Mouse (Mus musculus) MEL (cell line): ENCODE measurements around the gene Tmed8. TPM values are rescaled to one million over a fixed set of nuclear protein-coding genes. Genes with fewer than 3 reads are reported as not detected.

ENCODE experiments used
- DNase-seq: peaks from one replicate; pipeline ENCODE4 v3.0.0; 2011; ENCODE audit warnings: low read depth, low spot score
- H3K27ac ChIP-seq: 2 replicates; pipeline ENCODE4 v1.5.1; 2012; ENCODE audit warnings: low read depth, mild to moderate bottlenecking, control low read depth, low read length, moderate library complexity; ENCODE audit not compliant: control insufficient read depth
- H3K27me3 ChIP-seq, 2 experiments: fragments of 150-350 bp in 1 of 2; sonication (generic) in 1 of 2; 2 replicates each; pipeline ENCODE4 v1.6.1; 2012; ENCODE audit warnings: low read length in 2 of 2, mild to moderate bottlenecking in 2 of 2, improper control_type of control experiment in 1 of 2, moderate library complexity in 1 of 2; ENCODE audit not compliant: insufficient read depth in 2 of 2, control insufficient read depth in 1 of 2
- H3K36me3 ChIP-seq, 2 experiments: 2 replicates each; pipeline ENCODE4 v1.6.1; 2012 to 2014; ENCODE audit warnings: low read length in 2 of 2, improper control_type of control experiment in 1 of 2, inconsistent platforms in 1 of 2, mild to moderate bottlenecking in 1 of 2; ENCODE audit not compliant: insufficient read depth in 2 of 2, control insufficient read depth in 1 of 2
- H3K4me1 ChIP-seq, 2 experiments: fragments of 150-350 bp in 1 of 2; sonication (generic) in 1 of 2; 2 replicates each; pipeline ENCODE4 v1.6.1; 2012; ENCODE audit warnings: low read length in 2 of 2, improper control_type of control experiment in 1 of 2, mild to moderate bottlenecking in 1 of 2; ENCODE audit not compliant: insufficient read depth in 2 of 2, control insufficient read depth in 1 of 2
- H3K4me3 ChIP-seq, 2 experiments: fragments of 150-350 bp in 1 of 2; sonication (generic) in 1 of 2; 2 replicates each; pipeline ENCODE4 v1.5.1; 2012; ENCODE audit warnings: low read depth in 2 of 2, low read length in 2 of 2, mild to moderate bottlenecking in 2 of 2, moderate library complexity in 2 of 2, control low read depth in 1 of 2, improper control_type of control experiment in 1 of 2; ENCODE audit not compliant: control insufficient read depth in 1 of 2, insufficient read depth in 1 of 2
- H3K79me2 ChIP-seq: 2 replicates; pipeline ENCODE4 v1.6.1; 2012; ENCODE audit warnings: mild to moderate bottlenecking, low read length, moderate library complexity; ENCODE audit not compliant: control insufficient read depth, poor library complexity, insufficient read depth
- H3K9ac ChIP-seq: 2 replicates; pipeline ENCODE4 v1.6.1; 2012; ENCODE audit warnings: low read depth, mild to moderate bottlenecking, control low read depth, low read length, moderate library complexity; ENCODE audit not compliant: control insufficient read depth, poor library complexity, severe bottlenecking
- H3K9me3 ChIP-seq: fragments of 150-350 bp; sonication (generic); replicated peaks from 2 replicates; pipeline ENCODE4 v1.6.1; 2012; ENCODE audit warnings: mild to moderate bottlenecking, low read length, improper control_type of control experiment, moderate library complexity; ENCODE audit not compliant: insufficient read depth
- BHLHE40 ChIP-seq: IDR thresholded peaks from 2 replicates; pipeline ENCODE4 v1.6.1; 2012; ENCODE audit warnings: low read depth, mild to moderate bottlenecking, inconsistent platforms, low read length, improper control_type of control experiment, borderline replicate concordance
- CHD2 ChIP-seq: IDR thresholded peaks from 2 replicates; pipeline ENCODE4 v1.6.1; 2011; ENCODE audit warnings: low read length, improper control_type of control experiment
- E2F4 ChIP-seq: IDR thresholded peaks from 2 replicates; pipeline ENCODE4 v1.6.1; 2011; ENCODE audit warnings: low read depth, low read length, improper control_type of control experiment, borderline replicate concordance
- ELF1 ChIP-seq: IDR thresholded peaks from 2 replicates; pipeline ENCODE4 v1.6.1; 2014; ENCODE audit warnings: low read depth, mild to moderate bottlenecking, inconsistent platforms, low read length, improper control_type of control experiment, moderate library complexity
- EP300 ChIP-seq, 2 experiments: IDR thresholded peaks; 2 replicates each; pipeline ENCODE4 v1.6.1; 2011; ENCODE audit warnings: improper control_type of control experiment in 2 of 2, low read length in 2 of 2, low read depth in 1 of 2, mild to moderate bottlenecking in 1 of 2
- GABPA ChIP-seq: IDR thresholded peaks from 2 replicates; pipeline ENCODE4 v1.6.1; 2012; ENCODE audit warnings: low read depth, mild to moderate bottlenecking, inconsistent platforms, low read length, improper control_type of control experiment, moderate library complexity
- GATA1 ChIP-seq: IDR thresholded peaks from 2 replicates; pipeline ENCODE4 v1.6.1; 2011; ENCODE audit warnings: low read depth, low read length, improper control_type of control experiment
- HCFC1 ChIP-seq: IDR thresholded peaks from 2 replicates; pipeline ENCODE4 v1.6.1; 2012; ENCODE audit warnings: low read depth, mild to moderate bottlenecking, inconsistent platforms, low read length, improper control_type of control experiment, moderate library complexity
- JUND ChIP-seq: IDR thresholded peaks from 2 replicates; pipeline ENCODE4 v1.6.1; 2011; ENCODE audit warnings: low read depth, mild to moderate bottlenecking, improper control_type of control experiment, low read length
- KAT2A ChIP-seq: conservative IDR thresholded peaks from 2 replicates; pipeline ENCODE4 v1.6.1; 2012; ENCODE audit warnings: low read depth, low read length, improper control_type of control experiment, inconsistent platforms
- MAFK ChIP-seq: IDR thresholded peaks from 2 replicates; pipeline ENCODE4 v1.6.1; 2011; ENCODE audit warnings: low read depth, mild to moderate bottlenecking, low read length, improper control_type of control experiment, borderline replicate concordance
- MAZ ChIP-seq: IDR thresholded peaks from 2 replicates; pipeline ENCODE4 v1.6.1; 2012; ENCODE audit warnings: low read depth, mild to moderate bottlenecking, inconsistent platforms, low read length, improper control_type of control experiment
- MEF2A ChIP-seq: IDR thresholded peaks from 2 replicates; pipeline ENCODE4 v1.6.1; 2014; ENCODE audit warnings: low read depth, mild to moderate bottlenecking, inconsistent platforms, low read length, improper control_type of control experiment; ENCODE audit not compliant: poor library complexity, insufficient replicate concordance, severe bottlenecking; ENCODE audit errors: extremely low read depth
- MXI1 ChIP-seq: IDR thresholded peaks from 2 replicates; pipeline ENCODE4 v1.6.1; 2011; ENCODE audit warnings: mild to moderate bottlenecking, low read depth, low read length, improper control_type of control experiment
- MYB ChIP-seq: IDR thresholded peaks from 2 replicates; pipeline ENCODE4 v1.6.1; 2011; ENCODE audit warnings: mild to moderate bottlenecking, low read depth, low read length, improper control_type of control experiment
- MYC ChIP-seq: IDR thresholded peaks from 2 replicates; pipeline ENCODE4 v1.6.1; 2011; ENCODE audit warnings: low read depth, mild to moderate bottlenecking, low read length, improper control_type of control experiment, moderate library complexity
- NELFE ChIP-seq: IDR thresholded peaks from 2 replicates; pipeline ENCODE4 v1.6.1; 2011; ENCODE audit warnings: low read depth, low read length, improper control_type of control experiment
- POLR2A ChIP-seq, 2 experiments: IDR thresholded peaks; 2 replicates each; pipeline ENCODE4 v1.6.1; 2011 to 2012; ENCODE audit warnings: low read length in 2 of 2, mild to moderate bottlenecking in 2 of 2, control low read depth in 1 of 2, improper control_type of control experiment in 1 of 2, low read depth in 1 of 2, moderate library complexity in 1 of 2; ENCODE audit not compliant: control insufficient read depth in 1 of 2, insufficient read depth in 1 of 2, poor library complexity in 1 of 2
- POLR2AphosphoS2 ChIP-seq: IDR thresholded peaks from 2 replicates; pipeline ENCODE4 v1.6.1; 2011; ENCODE audit warnings: low read length, improper control_type of control experiment
- RAD21 ChIP-seq: IDR thresholded peaks from 2 replicates; pipeline ENCODE4 v1.6.1; 2011; ENCODE audit warnings: mild to moderate bottlenecking, low read depth, low read length, improper control_type of control experiment
- RCOR1 ChIP-seq: IDR thresholded peaks from 2 replicates; pipeline ENCODE4 v1.6.1; 2012; ENCODE audit warnings: low read depth, mild to moderate bottlenecking, inconsistent platforms, low read length, improper control_type of control experiment
- SIN3A ChIP-seq: IDR thresholded peaks from 2 replicates; pipeline ENCODE4 v1.6.1; 2012; ENCODE audit warnings: low read length, improper control_type of control experiment, inconsistent platforms
- SMC3 ChIP-seq: IDR thresholded peaks from 2 replicates; pipeline ENCODE4 v1.6.1; 2011; ENCODE audit warnings: low read depth, low read length, improper control_type of control experiment
- TAL1 ChIP-seq: IDR thresholded peaks from 2 replicates; pipeline ENCODE4 v1.6.1; 2012; ENCODE audit warnings: mild to moderate bottlenecking, inconsistent platforms, low read length, moderate library complexity, mixed read lengths
- TCF12 ChIP-seq: IDR thresholded peaks from 2 replicates; pipeline ENCODE4 v1.6.1; 2014; ENCODE audit warnings: low read depth, mild to moderate bottlenecking, inconsistent platforms, low read length, improper control_type of control experiment, moderate library complexity
- USF1 ChIP-seq: IDR thresholded peaks from 2 replicates; pipeline ENCODE4 v1.6.1; 2014; ENCODE audit warnings: low read depth, mild to moderate bottlenecking, inconsistent platforms, low read length, improper control_type of control experiment, moderate library complexity
- USF2 ChIP-seq, 2 experiments: IDR thresholded peaks; 2 replicates each; pipeline ENCODE4 v1.6.1; 2011 to 2012; ENCODE audit warnings: improper control_type of control experiment in 2 of 2, low read length in 2 of 2, borderline replicate concordance in 1 of 2, inconsistent platforms in 1 of 2, low read depth in 1 of 2, mild to moderate bottlenecking in 1 of 2; ENCODE audit not compliant: insufficient read depth in 1 of 2
- ZMIZ1 ChIP-seq: IDR thresholded peaks from 2 replicates; pipeline ENCODE4 v1.6.1; 2012; ENCODE audit warnings: low read depth, mild to moderate bottlenecking, inconsistent platforms, low read length, improper control_type of control experiment, moderate library complexity
- polyA plus RNA-seq, 2 experiments: library from polyadenylated mRNA; stranded (reverse) in 1 of 2; unstranded in 1 of 2; fragments of >175 nt in 1 of 2; fragments of >200 nt in 1 of 2; gene quantifications; 2 replicates each; pipeline versions ENCODE4 v1.2.1 to v1.2.4; 2012; ENCODE audit warnings: low replicate concordance in 2 of 2, low read depth in 1 of 2; ENCODE audit not compliant: insufficient read length in 2 of 2, insufficient read depth in 1 of 2, missing spikeins in 1 of 2
- total RNA-seq: library from RNA; depleted of rRNA; stranded (reverse); fragments of 300-350 nt; gene quantifications from 2 replicates; pipeline ENCODE4 v1.2.3, GENCODE M21; 2012

Gene Tmed8
- total and polyA plus RNA-seq, 3 experiments, result 5.0 to 6.9 TPM; not detected in 1

GRCm38 (mm10) chr12:87148136-87148535 lies 52.1 kb downstream of the Tmed8 start:
- peak overlapping the region; percentile 85 to 88 for H3K4me3 ChIP-seq
- H3K4me1 ChIP-seq, result peaks cover 0 to 6% of the 10 kb centered on the region in 2 experiments; a peak in 1 of 4 replicates
- DNase-seq, result no peak
- no peak for TF ChIP-seq RCOR1
- TF ChIP-seq USF1, result no peak
- no peak for TF ChIP-seq MYB
- TF ChIP-seq ELF1, result no peak
- TF ChIP-seq TAL1, result no peak
- no peak for TF ChIP-seq RAD21
- no peak for TF ChIP-seq TCF12
- no peak for TF ChIP-seq KAT2A
- TF ChIP-seq EP300 (IDR thresholded peaks at IDR 0.05; ENCODE audit: low read depth in 1 of 2, low read length in 2 of 2), result no peak
- no peak for TF ChIP-seq GABPA
- TF ChIP-seq ZMIZ1, result no peak; the same call in 1 of the 2 replicates
- TF ChIP-seq CHD2, result no peak
- no peak for TF ChIP-seq NELFE
- no peak for TF ChIP-seq SMC3
- TF ChIP-seq BHLHE40, result no peak
- no peak for TF ChIP-seq MAZ
- no peak for TF ChIP-seq JUND
- TF ChIP-seq HCFC1, result no peak
- no peak for TF ChIP-seq MAFK
- no peak for TF ChIP-seq GATA1
- no peaks in the 10 kb centered on the region for H3K27me3 ChIP-seq
- peaks cover 4% of the 10 kb centered on the region for H3K79me2 ChIP-seq
- peaks cover 0 to 9% of the 10 kb centered on the region in 2 experiments; a peak in 2 of 4 replicates for H3K36me3 ChIP-seq
- H3K9ac ChIP-seq, result peak overlapping the region; percentile 92
- peak overlapping the region; percentile 67 for H3K27ac ChIP-seq
- H3K9me3 ChIP-seq, result no peaks in the 10 kb centered on the region

- Histone ChIP-seq H3K79me2 (peaks cover 4% of the 10 kb centered on the region), H3K4me1 (peaks cover 1 to 6% of the 10 kb centered on the region in 2 experiments), H3K36me3 (peaks cover 0 to 10% of the 10 kb centered on the region in 2 experiments; a peak in 2 of 4 replicates), H3K9me3 (no peaks in the 10 kb centered on the region), H3K4me3 (peak within 1 kb of the TSS; percentile 85 to 88), H3K27ac (peak within 1 kb of the TSS; percentile 82), H3K9ac (peak within 1 kb of the TSS; percentile 92), H3K27me3 (no peaks in the 10 kb centered on the region)
- DNase-seq, result peak; percentile 98
- TF ChIP-seq GABPA, result no peak
- peak; percentile 45; the same call in 1 of the 2 replicates for TF ChIP-seq TCF12
- TF ChIP-seq MEF2A, result no peak
- TF ChIP-seq E2F4, result peak; percentile 48; the same call in 1 of the 2 replicates
- TF ChIP-seq ELF1, result peak; percentile 24; the same call in 1 of the 2 replicates
- no peak for TF ChIP-seq BHLHE40
- no peak for TF ChIP-seq RCOR1
- no peak for TF ChIP-seq EP300 (IDR thresholded peaks at IDR 0.05; ENCODE audit: low read depth in 1 of 2, low read length in 2 of 2)
- no peak for TF ChIP-seq CHD2
- TF ChIP-seq POLR2AphosphoS2, result peak; percentile 84; the same call in 1 of the 2 replicates
- TF ChIP-seq MYC, result no peak; the same call in 1 of the 2 replicates
- no peak for TF ChIP-seq MAFK
- TF ChIP-seq MYB, result no peak
- TF ChIP-seq ZMIZ1, result peak; percentile 82; the same call in 1 of the 2 replicates
- TF ChIP-seq SMC3, result no peak
- peak; percentile 49 to 78; a peak in 2 of 4 replicates for TF ChIP-seq POLR2A (IDR thresholded peaks at IDR 0.05; ENCODE audit: control insufficient read depth in 1 of 2, insufficient read depth in 1 of 2, low read depth in 1 of 2, low read length in 2 of 2, poor library complexity in 1 of 2)
- peak; percentile 78 for TF ChIP-seq KAT2A
- peak; percentile 94 for TF ChIP-seq HCFC1
- peak; percentile 76; the same call in 1 of the 2 replicates for TF ChIP-seq MXI1
- TF ChIP-seq USF2 (IDR thresholded peaks at IDR 0.05; ENCODE audit: borderline replicate concordance in 1 of 2, insufficient read depth in 1 of 2, low read depth in 1 of 2, low read length in 2 of 2), result no peak
- no peak; the same call in 1 of the 2 replicates for TF ChIP-seq SIN3A
- no peak for TF ChIP-seq RAD21
These were observed 52.7 kb downstream of the Tmed8 start, which contains the start of gene Pomt2 for GRCm38 (mm10) chr12:87147395-87148089. Gene Pomt2 (minus strand): TSS chr12:87147968.
